Mouse (Mus musculus): Measurements from ENCODE around the gene Slc12a6. TPM values are rescaled to one million over a fixed set of nuclear protein-coding genes. Genes with fewer than 3 reads are reported as not detected.

Gene Slc12a6
- 35.2 and 45.7 TPM in 2 replicates for polyA plus RNA-seq (2012; rRNA removed; ENCODE audit: low replicate concordance)

GRCm38 (mm10) chr2:112265448-112266241 lies at the start of gene Slc12a6:
Slc12a6 (plus strand) TSS chr2:112265825.

GRCm38 (mm10) chr2:112239212-112239934 lies 26.3 kb upstream of the Slc12a6 start, which contains the start of gene Lpcat4:
Lpcat4 (plus strand) TSS chr2:112239468.

GRCm38 (mm10) chr2:112259241-112259962 lies 6.2 kb upstream of the Slc12a6 start, which contains the start of gene Nutm1:
Nutm1 (minus strand) TSS chr2:112259291.

GRCm38 (mm10) chr2:112261748-112262653 lies 3.6 kb upstream of the Slc12a6 start, which contains the start of gene Nop10:
Nop10 (plus strand) TSS chr2:112261926.

GRCm38 (mm10) chr2:112266242-112266592 lies 592 bp downstream of the Slc12a6 start, which contains the start of gene Gm21985:
Gm21985 (plus strand) TSS chr2:112266314.

GRCm38 (mm10) chr2:112367726-112368673 lies 102.4 kb downstream of the Slc12a6 start, which contains the start of gene Emc4:
Emc4 (minus strand) TSS chr2:112368027.

GRCm38 (mm10) chr2:112378973-112379898 lies 113.6 kb downstream of the Slc12a6 start, which contains the start of gene Katnbl1:
Katnbl1 (plus strand) TSS chr2:112379211.

Other genes with a start within 250 kb of the Slc12a6 start
- gene Olfr1311, start 241.4 kb upstream of the Slc12a6 start, polyA plus RNA-seq (2012; rRNA removed; ENCODE audit: low replicate concordance) = not detected in 2 replicates
- not detected in 2 replicates for gene Olfr1312, start 215.6 kb upstream of the Slc12a6 start, polyA plus RNA-seq (2012; rRNA removed; ENCODE audit: low replicate concordance)
- gene Olfr1313, start 188.0 kb upstream of the Slc12a6 start, polyA plus RNA-seq (2012; rRNA removed; ENCODE audit: low replicate concordance) = not detected in 2 replicates
- gene Olfr1314, start 169.0 kb upstream of the Slc12a6 start, polyA plus RNA-seq (2012; rRNA removed; ENCODE audit: low replicate concordance) = not detected in 2 replicates
- gene Olfr1315-ps1, start 150.4 kb upstream of the Slc12a6 start, polyA plus RNA-seq (2012; rRNA removed; ENCODE audit: low replicate concordance) = not detected in 2 replicates
- not detected in 2 replicates for gene Olfr1316, start 130.8 kb upstream of the Slc12a6 start, polyA plus RNA-seq (2012; rRNA removed; ENCODE audit: low replicate concordance)
- gene Olfr1317, start 125.5 kb upstream of the Slc12a6 start, polyA plus RNA-seq (2012; rRNA removed; ENCODE audit: low replicate concordance) = not detected in 2 replicates
- gene Olfr1318, start 111.6 kb upstream of the Slc12a6 start, polyA plus RNA-seq (2012; rRNA removed; ENCODE audit: low replicate concordance) = not detected in 2 replicates
- gene Lpcat4, start 26.4 kb upstream of the Slc12a6 start, polyA plus RNA-seq (2012; rRNA removed; ENCODE audit: low replicate concordance) = 36.0 and 94.5 TPM in 2 replicates
- not detected in 2 replicates for gene Nutm1, start 6.5 kb upstream of the Slc12a6 start, polyA plus RNA-seq (2012; rRNA removed; ENCODE audit: low replicate concordance)
- gene Nop10, start 3.9 kb upstream of the Slc12a6 start, polyA plus RNA-seq (2012; rRNA removed; ENCODE audit: low replicate concordance) = 62.3 and 132 TPM in 2 replicates
- gene Gm21985, start 489 bp downstream of the Slc12a6 start, polyA plus RNA-seq (2012; rRNA removed; ENCODE audit: low replicate concordance) = not detected in 2 replicates
- gene Emc4, start 102.2 kb downstream of the Slc12a6 start, polyA plus RNA-seq (2012; rRNA removed; ENCODE audit: low replicate concordance) = 67.8 and 129 TPM in 2 replicates
- 0.86 and 2.4 TPM in 2 replicates for gene Katnbl1, start 113.4 kb downstream of the Slc12a6 start, polyA plus RNA-seq (2012; rRNA removed; ENCODE audit: low replicate concordance)
- gene Emc7, start 189.2 kb downstream of the Slc12a6 start, polyA plus RNA-seq (2012; rRNA removed; ENCODE audit: low replicate concordance) = 4.1 and 7.3 TPM in 2 replicates
- not detected in 2 replicates for gene Chrm5, start 214.9 kb downstream of the Slc12a6 start, polyA plus RNA-seq (2012; rRNA removed; ENCODE audit: low replicate concordance)
- gene Aven, start 227.1 kb downstream of the Slc12a6 start, polyA plus RNA-seq (2012; rRNA removed; ENCODE audit: low replicate concordance) = 1.6 and 8.7 TPM in 2 replicates